Mouse (Mus musculus): ENCODE results near the gene Col2a1. TPM values are rescaled to one million over a fixed set of nuclear protein-coding genes. Genes with fewer than 3 reads are reported as not detected.

Col2a1 gene
- total RNA-seq, 2 experiments from 2014 or later, result 3.8 TPM

GRCm38 (mm10) chr15:97927018-97927417, 77.5 kb downstream of the Col2a1 start:
- no peak for DNase-seq (ENCODE audit: low spot score in 2 of 2)

Other genes with a start within 250 kb of the Col2a1 start
- 10 to 100 TPM; 19.2 to 27.9 TPM for gene Rapgef3, start 236.7 kb downstream of the Col2a1 start, total RNA-seq (2021)
- gene Slc48a1, start 226.2 kb downstream of the Col2a1 start, total RNA-seq (2021), result 10 to 100 TPM; 83.0 to 91.7 TPM
- 100 to 1,000 TPM; 116 to 120 TPM for gene Hdac7, start 160.2 kb downstream of the Col2a1 start, total RNA-seq (2021)
- gene Vdr, start 94.1 kb downstream of the Col2a1 start, total RNA-seq (2021), result 10 to 100 TPM in 1 of 2 experiments, 1 to 10 TPM in 1; 3.8 to 13.3 TPM
- 10 to 100 TPM; 69.8 to 70.7 TPM for gene Tmem106c, start 40.5 kb downstream of the Col2a1 start, total RNA-seq (2021)
- gene Pfkm, start 87.9 kb upstream of the Col2a1 start, total RNA-seq (2021), result 10 to 100 TPM; 76.5 to 88.7 TPM
- gene Senp1, start 89.0 kb upstream of the Col2a1 start, total RNA-seq (2021), result 10 to 100 TPM; 26.0 to 28.8 TPM
- 10 to 100 TPM; 48.6 to 50.3 TPM for gene Asb8, start 160.9 kb upstream of the Col2a1 start, total RNA-seq (2021)
- gene Ccdc184, start 162.5 kb upstream of the Col2a1 start, total RNA-seq (2021), result 1 to 10 TPM; 2.0 TPM
- not detected for gene Olfr288, start 190.8 kb upstream of the Col2a1 start, total RNA-seq (2021)
- gene Gm44579, start 216.3 kb upstream of the Col2a1 start, total RNA-seq (2021), result not detected
- gene Olfr287, start 216.4 kb upstream of the Col2a1 start, total RNA-seq (2021), result not detected
- gene Olfr286, start 229.8 kb upstream of the Col2a1 start, total RNA-seq (2021), result not detected

All from adrenal gland, postnatal 4 days (tissue).